Mouse (Mus musculus) bone marrow, adult 2 months (tissue): ENCODE results near the gene Ppp1r14c.

Experiments
- CTCF ChIP-seq: fragments of 200-500 bp; IDR thresholded peaks from 2 replicates; pipeline ENCODE4 v1.5.1; 2011; ENCODE audit warnings: low read length, control low read depth; ENCODE audit not compliant: control insufficient read depth, insufficient read depth
- POLR2A ChIP-seq: fragments of 200-500 bp; IDR thresholded peaks from 2 replicates; pipeline ENCODE4 v1.6.1; 2011; ENCODE audit warnings: low read depth, mild to moderate bottlenecking, control low read depth, low read length, borderline replicate concordance; ENCODE audit not compliant: control insufficient read depth

GRCm38 (mm10) chr10:3476611-3477010 is 110.8 kb downstream of the Ppp1r14c start:
- TF ChIP-seq CTCF (no peak), POLR2A (no peak)
